Mouse (Mus musculus) erythroblast, embryonic 14.5 days (primary cell): ENCODE results near the gene Cpt1c.

Experiments used
- GATA1 ChIP-seq: IDR thresholded peaks from 2 replicates; pipeline ENCODE4 v1.6.1; 2012; ENCODE audit warnings: low read length, inconsistent platforms, mixed read lengths
- TAL1 ChIP-seq: IDR thresholded peaks from 3 replicates; pipeline ENCODE4 v1.6.1; 2012; ENCODE audit warnings: low read length, inconsistent platforms, mixed read lengths

DNA sequence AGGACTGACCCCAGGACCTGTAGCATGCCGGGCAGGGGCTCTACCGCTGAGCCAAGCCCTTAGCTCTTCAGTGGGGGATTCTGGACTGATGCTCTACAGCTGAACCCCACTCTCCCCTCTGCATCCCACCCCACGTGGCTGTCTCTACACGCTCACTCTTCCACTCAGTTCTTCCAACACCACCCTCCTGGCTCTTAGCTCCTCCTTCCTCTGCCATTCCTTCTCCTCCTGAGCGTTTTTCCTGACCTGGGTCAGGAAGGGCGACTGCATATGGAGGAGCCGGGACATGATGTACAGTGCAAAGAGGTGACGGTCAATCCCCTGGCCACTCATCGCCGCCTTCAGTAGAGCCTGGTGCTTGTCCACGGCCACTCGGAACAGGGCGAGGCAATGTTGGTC is 14.1 kb downstream of the Cpt1c start:
- TF ChIP-seq GATA1: no peak
- no peak for TF ChIP-seq TAL1
